Mouse (Mus musculus): Measurements from ENCODE around the gene Gm20388. TPM values are rescaled to one million over a fixed set of nuclear protein-coding genes. Genes with fewer than 3 reads are reported as not detected.

Gm20388 gene
- total RNA-seq, 1 experiment from 2014 or later = 10.0 TPM

GRCm38 (mm10) chr8:120823887-120824286, 913.2 kb downstream of the Gm20388 start:
- ATAC-seq (replicated peaks; ENCODE audit: insufficient number of reproducible peaks, low FRiP score, low TSS enrichment, poor library complexity, severe bottlenecking) = no peak

- no peak for ATAC-seq (replicated peaks; ENCODE audit: insufficient number of reproducible peaks, low FRiP score, low TSS enrichment, poor library complexity, severe bottlenecking)
These were observed 914.0 kb downstream of the Gm20388 start for GRCm38 (mm10) chr8:120824638-120825037.

- peak; percentile 88 for ATAC-seq (replicated peaks; ENCODE audit: insufficient number of reproducible peaks, low FRiP score, low TSS enrichment, poor library complexity, severe bottlenecking)
These were observed 917.6 kb downstream of the Gm20388 start for GRCm38 (mm10) chr8:120828279-120828678.

- ATAC-seq (replicated peaks; ENCODE audit: insufficient number of reproducible peaks, low FRiP score, low TSS enrichment, poor library complexity, severe bottlenecking) = no peak
These were observed 920.0 kb downstream of the Gm20388 start for GRCm38 (mm10) chr8:120830661-120831060.

GRCm38 (mm10) chr8:120832022-120832421, 921.4 kb downstream of the Gm20388 start:
- no peak for ATAC-seq (replicated peaks; ENCODE audit: insufficient number of reproducible peaks, low FRiP score, low TSS enrichment, poor library complexity, severe bottlenecking)

- no peak for ATAC-seq (replicated peaks; ENCODE audit: insufficient number of reproducible peaks, low FRiP score, low TSS enrichment, poor library complexity, severe bottlenecking)
These were observed 922.6 kb downstream of the Gm20388 start for GRCm38 (mm10) chr8:120833196-120833595.

GRCm38 (mm10) chr8:120839031-120839430, 928.4 kb downstream of the Gm20388 start:
- no peak for ATAC-seq (replicated peaks; ENCODE audit: insufficient number of reproducible peaks, low FRiP score, low TSS enrichment, poor library complexity, severe bottlenecking)

GRCm38 (mm10) chr8:120843084-120843483, 932.4 kb downstream of the Gm20388 start:
- ATAC-seq (replicated peaks; ENCODE audit: insufficient number of reproducible peaks, low FRiP score, low TSS enrichment, poor library complexity, severe bottlenecking) = no peak

GRCm38 (mm10) chr8:120846018-120846417, 935.4 kb downstream of the Gm20388 start:
- ATAC-seq (replicated peaks; ENCODE audit: insufficient number of reproducible peaks, low FRiP score, low TSS enrichment, poor library complexity, severe bottlenecking) = no peak

- ATAC-seq (replicated peaks; ENCODE audit: insufficient number of reproducible peaks, low FRiP score, low TSS enrichment, poor library complexity, severe bottlenecking) = no peak
These were observed 936.6 kb downstream of the Gm20388 start for GRCm38 (mm10) chr8:120847279-120847678.

GRCm38 (mm10) chr8:120847735-120848134, 937.1 kb downstream of the Gm20388 start:
- no peak for ATAC-seq (replicated peaks; ENCODE audit: insufficient number of reproducible peaks, low FRiP score, low TSS enrichment, poor library complexity, severe bottlenecking)

GRCm38 (mm10) chr8:120848434-120848833, 937.8 kb downstream of the Gm20388 start:
- ATAC-seq (replicated peaks; ENCODE audit: insufficient number of reproducible peaks, low FRiP score, low TSS enrichment, poor library complexity, severe bottlenecking) = no peak

GRCm38 (mm10) chr8:120851411-120851810, 940.8 kb downstream of the Gm20388 start:
- no peak for ATAC-seq (replicated peaks; ENCODE audit: insufficient number of reproducible peaks, low FRiP score, low TSS enrichment, poor library complexity, severe bottlenecking)

- no peak for ATAC-seq (replicated peaks; ENCODE audit: insufficient number of reproducible peaks, low FRiP score, low TSS enrichment, poor library complexity, severe bottlenecking)
These were observed 949.2 kb downstream of the Gm20388 start for GRCm38 (mm10) chr8:120859881-120860280.

GRCm38 (mm10) chr8:120860423-120861126, 949.9 kb downstream of the Gm20388 start:
- no peak for ATAC-seq (replicated peaks; ENCODE audit: insufficient number of reproducible peaks, low FRiP score, low TSS enrichment, poor library complexity, severe bottlenecking)

GRCm38 (mm10) chr8:120863683-120864082, 953.0 kb downstream of the Gm20388 start:
- no peak for ATAC-seq (replicated peaks; ENCODE audit: insufficient number of reproducible peaks, low FRiP score, low TSS enrichment, poor library complexity, severe bottlenecking)

GRCm38 (mm10) chr8:120867386-120867785, 956.7 kb downstream of the Gm20388 start:
- ATAC-seq (replicated peaks; ENCODE audit: insufficient number of reproducible peaks, low FRiP score, low TSS enrichment, poor library complexity, severe bottlenecking) = no peak

GRCm38 (mm10) chr8:120872661-120873060, 962.0 kb downstream of the Gm20388 start:
- no peak for ATAC-seq (replicated peaks; ENCODE audit: insufficient number of reproducible peaks, low FRiP score, low TSS enrichment, poor library complexity, severe bottlenecking)

GRCm38 (mm10) chr8:120876010-120876918, 965.6 kb downstream of the Gm20388 start:
- no peak for ATAC-seq (replicated peaks; ENCODE audit: insufficient number of reproducible peaks, low FRiP score, low TSS enrichment, poor library complexity, severe bottlenecking)

- ATAC-seq (replicated peaks; ENCODE audit: insufficient number of reproducible peaks, low FRiP score, low TSS enrichment, poor library complexity, severe bottlenecking) = no peak
These were observed 966.4 kb downstream of the Gm20388 start for GRCm38 (mm10) chr8:120877005-120877404.

Measured in monocyte, adult 5-6 weeks (primary cell).